Mouse (Mus musculus) ES-E14 (cell line): Measurements from ENCODE around the gene Arf5.

Experiments used
- CHD2 ChIP-seq: IDR thresholded peaks from 2 replicates; pipeline ENCODE4 v1.6.1; 2014; ENCODE audit warnings: mild to moderate bottlenecking, low read depth, low read length, inconsistent platforms
- HCFC1 ChIP-seq: IDR thresholded peaks from 2 replicates; pipeline ENCODE4 v1.6.1; 2012; ENCODE audit warnings: low read length, inconsistent platforms, borderline replicate concordance; ENCODE audit not compliant: insufficient read depth
- ZC3H11A ChIP-seq: IDR thresholded peaks from 2 replicates; pipeline ENCODE4 v1.6.1; 2012; ENCODE audit warnings: low read depth, mild to moderate bottlenecking, inconsistent platforms, low read length, borderline replicate concordance
- ZNF384 ChIP-seq: IDR thresholded peaks from 2 replicates; pipeline ENCODE4 v1.6.1; 2012; ENCODE audit warnings: low read depth, low read length, inconsistent platforms

DNA sequence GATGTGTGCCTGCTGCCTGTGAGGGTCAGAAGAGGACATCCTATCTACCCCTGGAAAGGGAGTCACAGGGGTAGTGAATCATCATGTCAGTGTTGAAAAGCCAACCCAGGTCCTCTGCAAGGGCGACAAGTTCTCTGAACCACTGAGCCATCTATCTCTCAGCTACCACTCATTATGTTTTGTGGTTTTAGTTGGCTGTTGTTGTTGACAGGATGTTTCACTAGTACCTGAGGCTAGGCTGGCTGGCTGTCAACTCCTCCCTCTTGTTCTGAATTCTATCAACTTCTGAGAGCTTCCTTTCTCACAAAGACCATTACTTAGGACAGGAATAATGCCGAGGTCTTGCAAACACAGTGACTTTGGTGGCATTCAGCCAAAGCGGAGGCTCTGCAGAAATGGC is 38.2 kb upstream of the Arf5 start:
- TF ChIP-seq ZC3H11A (no peak), CHD2 (no peak), HCFC1 (no peak), ZNF384 (no peak)
